Mouse (Mus musculus): ENCODE results near the gene Speg.

DNA sequence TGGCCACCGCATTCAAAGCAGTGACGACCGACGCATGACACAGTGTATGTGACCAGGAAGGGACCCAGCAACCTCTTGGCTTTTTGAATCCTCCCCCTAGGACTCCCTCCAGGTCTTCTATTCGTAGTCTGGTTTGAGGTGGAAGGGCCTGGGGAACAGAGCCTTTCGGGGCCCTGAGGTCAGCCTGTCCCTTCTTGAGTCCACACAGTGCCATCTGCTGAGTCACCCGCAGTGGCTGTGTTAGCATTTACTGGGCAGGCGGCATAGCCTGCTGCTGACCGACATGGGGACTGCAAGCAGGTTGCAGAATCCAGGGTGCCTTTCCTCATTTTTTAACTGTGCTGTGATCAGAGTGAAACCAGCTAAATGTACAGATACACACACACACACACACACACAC lies 32.0 kb downstream of the Speg start:
- no peak for TF ChIP-seq CTCF (IDR thresholded peaks at IDR 0.05; ENCODE audit: insufficient read depth, low read length)
- TF ChIP-seq POLR2A (IDR thresholded peaks at IDR 0.05; ENCODE audit: borderline replicate concordance, extremely low read depth, low read depth, low read length): no peak
